ENCODE assay signal across 13 mouse cellular contexts in the genomic region with DNA sequence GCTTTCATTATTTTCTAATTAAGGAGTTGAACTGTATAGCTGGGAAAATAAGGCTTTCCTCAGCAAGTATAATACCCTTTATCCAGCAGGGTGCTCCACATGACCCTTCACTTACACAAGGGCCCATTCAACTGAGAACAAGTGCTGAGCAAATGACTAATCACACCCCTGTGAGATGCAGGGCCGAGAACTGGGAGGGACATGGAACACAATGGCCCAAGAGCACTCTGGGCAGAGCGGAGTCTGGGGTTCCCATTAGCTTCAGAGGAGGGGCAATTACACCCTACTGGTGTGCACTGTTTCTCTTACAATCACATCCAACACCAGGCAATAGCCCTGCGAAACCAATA. TPM values are rescaled to one million over a fixed set of nuclear protein-coding genes. Genes with fewer than 3 reads are reported as not detected.
DNase-seq lines count a peak whose midpoint lies in the region; ATAC-seq lines count a peak whose summit lies in the region.
"Had no signal": no experiment of that assay in that cellular context is flagged by ENCODE, and none has a peak within 500 bp of the region (broad histone marks: within the 10 kb centered on the region; RNA-seq: fewer than 3 reads in every experiment).

No protein-coding gene starts in this region.

- peak; percentile 89 for ATAC-seq in hindbrain, embryonic 13.5 days (ENCODE audit: low FRiP score)
- ATAC-seq in neural tube, embryonic 12.5 days (ENCODE audit: low FRiP score, low read depth), result peak; percentile 89

- H3K36me3 ChIP-seq in hindbrain, embryonic 13.5 days, result no peaks in the 10 kb centered on the region
- H3K36me3 ChIP-seq in neural tube, embryonic 12.5 days, result no peaks in the 10 kb centered on the region
- H3K36me3 ChIP-seq: liver, embryonic 13.5 days; stomach, embryonic 15.5 days had no signal

- no peaks in the 10 kb centered on the region for H3K9me3 ChIP-seq in hindbrain, embryonic 13.5 days
- no peaks in the 10 kb centered on the region for H3K9me3 ChIP-seq in neural tube, embryonic 12.5 days
- H3K9me3 ChIP-seq: stomach, embryonic 15.5 days had no signal

- no peak overlapping the region for H3K4me3 ChIP-seq in hindbrain, embryonic 13.5 days
- no peak overlapping the region for H3K4me3 ChIP-seq in neural tube, embryonic 12.5 days
- H3K4me3 ChIP-seq: liver, embryonic 13.5 days; stomach, embryonic 15.5 days had no signal

- no peak overlapping the region for H3K9ac ChIP-seq in hindbrain, embryonic 13.5 days
- no peak overlapping the region for H3K9ac ChIP-seq in neural tube, embryonic 12.5 days
- H3K9ac ChIP-seq: liver, embryonic 13.5 days; stomach, embryonic 15.5 days had no signal

- H3K4me1 ChIP-seq in hindbrain, embryonic 13.5 days (replicated peaks), result peaks cover 24% of the 10 kb centered on the region
- peaks cover 22% of the 10 kb centered on the region for H3K4me1 ChIP-seq in neural tube, embryonic 12.5 days
- H3K4me1 ChIP-seq: liver, embryonic 13.5 days; stomach, embryonic 15.5 days had no signal

- H3K27me3 ChIP-seq in hindbrain, embryonic 13.5 days, result 0 out of 2 replicates have a peak, but pooled peaks cover 2% of the 10 kb centered on the region
- no peaks in the 10 kb centered on the region for H3K27me3 ChIP-seq in neural tube, embryonic 12.5 days (replicated peaks)
- H3K27me3 ChIP-seq: liver, embryonic 13.5 days; stomach, embryonic 15.5 days had no signal

- H3K27ac ChIP-seq in hindbrain, embryonic 13.5 days, result peak overlapping the region; percentile 45; the same call in 1 of the 2 replicates
- H3K27ac ChIP-seq in neural tube, embryonic 12.5 days, result no peak overlapping the region
- H3K27ac ChIP-seq: liver, embryonic 13.5 days; stomach, embryonic 15.5 days had no signal

- DNase-seq in layer of hippocampus, adult 11-12 months (ENCODE audit: low spot score), result peak; percentile 38
- no peak for DNase-seq in layer of hippocampus, adult 9-10 months (ENCODE audit: low spot score)
- DNase-seq in embryo, embryonic 11 days, result peak; percentile 65
- no peak for DNase-seq in c-Kit-positive CD71-positive TER-119-positive erythroid progenitor cells, embryonic 14.5 days (ENCODE audit: low spot score)
- no peak for DNase-seq in right cerebral cortex, postnatal 4 days
- no peak for DNase-seq in gastrocnemius, adult 8-10 months (ENCODE audit: low spot score in 2 of 2)
- DNase-seq: cerebellum, adult 9-10 months; kidney, postnatal 10 days; liver, embryonic 13.5 days had no signal

- 21% methylated on average over 3 of the region's 3 CpGs for WGBS in hindbrain, embryonic 13.5 days
- WGBS in neural tube, embryonic 12.5 days, result 15% methylated on average over 3 of the region's 3 CpGs

- H3K4me2 ChIP-seq in hindbrain, embryonic 13.5 days, result no peak overlapping the region
- no peak overlapping the region for H3K4me2 ChIP-seq in neural tube, embryonic 12.5 days (replicated peaks)
- H3K4me2 ChIP-seq: liver, embryonic 13.5 days; stomach, embryonic 15.5 days had no signal

RNA-seq across cellular contexts. Expression of a gene that starts 27.7 kb away (rescaled TPM):
- 1.9 and 2.7 TPM in 2 replicates for polyA plus RNA-seq in hindbrain, embryonic 13.5 days (2015; fragmentation: Nextera tagmentation; extraction: Ambion mirVana)
- 0.70 and 1.2 TPM in 2 replicates for polyA plus RNA-seq in neural tube, embryonic 12.5 days (2016; fragmentation: Nextera tagmentation; extraction: Ambion mirVana)
- not detected for total RNA-seq in gastrocnemius, adult 8-10 months (2022)
- polyA plus RNA-seq: heart, embryonic 16.5 days; liver, embryonic 13.5 days; stomach, embryonic 15.5 days had no signal

Comparison
In these comparisons a context has a peak if more than half of its experiments do, and no peak if none do; other contexts are left out.
1. DNase-seq: peak in layer of hippocampus, adult 11-12 months (single experiment) and embryo, embryonic 11 days (single experiment); none in layer of hippocampus, adult 9-10 months (single experiment), c-Kit-positive CD71-positive TER-119-positive erythroid progenitor cells, embryonic 14.5 days (single experiment), right cerebral cortex, postnatal 4 days (single experiment) and gastrocnemius, adult 8-10 months (0 of 2).